Mouse (Mus musculus) adrenal gland (tissue): ENCODE data around the gene Tceal3.
"Not testable (repeated sequence)": the region's sequence is repeated elsewhere in the genome, so short reads cannot be mapped to it uniquely, and the experiment has no call there.

Experiments
- intact Hi-C: fragments of 180-260 bp; cut with DNase I; formaldehyde crosslinking; loops from one replicate; pipeline ENCODE4 v1.15.1; 2025

Gene Tceal3

GRCm38 (mm10) chrX:136693196-136693595 is 102.6 kb downstream of the Tceal3 start:
- intact Hi-C loops, result no loop called here

GRCm38 (mm10) chrX:136707446-136708167 is 117.0 kb downstream of the Tceal3 start, which contains the start of gene Tceal1:
TSS of gene Tceal1 (plus strand) at chrX:136707982.
- intact Hi-C loops, result no loop called here

- intact Hi-C loops, result no loop called here
Observed at GRCm38 (mm10) chrX:136708168-136708681, 117.6 kb downstream of the Tceal3 start.

- intact Hi-C loops, result no loop called here
Observed at GRCm38 (mm10) chrX:136708782-136709181, 118.1 kb downstream of the Tceal3 start.

- intact Hi-C loops, result not testable (repeated sequence)
Observed at GRCm38 (mm10) chrX:136714742-136715474, 124.3 kb downstream of the Tceal3 start.
